Mouse (Mus musculus): ENCODE results near the gene Zfp92. TPM values are rescaled to one million over a fixed set of nuclear protein-coding genes. Genes with fewer than 3 reads are reported as not detected.

The Zfp92 gene
- total and polyA plus RNA-seq, 2 experiments from 2014 or later = 2.1 to 5.5 TPM

- H3K36me3 ChIP-seq (ENCODE audit: insufficient read depth, low read length) = no peaks in the 10 kb centered on the region
- H3K9me3 ChIP-seq (ENCODE audit: low read length) = no peaks in the 10 kb centered on the region
- H3K9ac ChIP-seq (replicated peaks; ENCODE audit: low read length, poor library complexity, severe bottlenecking) = no peak overlapping the region
- no peak for ATAC-seq (ENCODE audit: low FRiP score)
- H3K27ac ChIP-seq (ENCODE audit: low read depth, low read length) = no peak overlapping the region
- no peak overlapping the region for H3K4me3 ChIP-seq (ENCODE audit: low read depth, low read length)
- no peak for DNase-seq (ENCODE audit: low spot score)
- H3K27me3 ChIP-seq (ENCODE audit: insufficient read depth, low read length) = no peaks in the 10 kb centered on the region
- WGBS = 79% methylated on average over 3 of the region's 3 CpGs
- TF ChIP-seq CTCF (IDR thresholded peaks at IDR 0.05) = no peak
- no peak overlapping the region for H3K4me2 ChIP-seq (ENCODE audit: low read depth, low read length, poor library complexity, severe bottlenecking)
- H3K4me1 ChIP-seq (ENCODE audit: insufficient read depth, low read length) = no peaks in the 10 kb centered on the region
Observed at GRCm38 (mm10) chrX:73468330-73468729, 57.4 kb downstream of the Zfp92 start.

DNA sequence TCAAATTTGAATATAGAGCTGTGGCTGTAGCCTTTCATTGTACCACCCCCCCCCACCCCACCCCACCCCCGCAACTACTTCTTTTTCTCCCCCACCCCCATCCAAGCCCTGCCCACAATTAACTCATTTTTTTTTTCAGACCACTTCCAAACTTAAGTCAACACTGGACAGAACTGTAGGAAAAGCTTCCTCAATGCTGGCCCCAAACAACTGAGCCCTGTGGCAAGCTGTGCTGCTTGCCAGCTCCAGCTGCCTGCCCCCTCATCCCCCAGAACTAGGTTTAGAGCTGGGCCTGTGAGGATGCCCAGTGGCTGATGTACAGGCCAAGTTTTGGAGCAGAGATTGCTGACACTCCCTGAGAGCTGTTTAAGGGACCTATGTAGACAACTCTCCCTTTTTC is 57.9 kb downstream of the Zfp92 start:
- DNase-seq (ENCODE audit: low spot score) (no peak), ATAC-seq (ENCODE audit: low FRiP score) (no peak)
- no peaks in the 10 kb centered on the region for H3K4me1 ChIP-seq (ENCODE audit: insufficient read depth, low read length)
- no peak overlapping the region for H3K4me3 ChIP-seq (ENCODE audit: low read depth, low read length)
- H3K4me2 ChIP-seq (ENCODE audit: low read depth, low read length, poor library complexity, severe bottlenecking) = no peak overlapping the region
- 38% methylated on average over 1 of the region's 1 CpGs for WGBS
- no peak overlapping the region for H3K27ac ChIP-seq (ENCODE audit: low read depth, low read length)
- TF ChIP-seq CTCF (IDR thresholded peaks at IDR 0.05) = no peak
- no peaks in the 10 kb centered on the region for H3K9me3 ChIP-seq (ENCODE audit: low read length)
- no peaks in the 10 kb centered on the region for H3K36me3 ChIP-seq (ENCODE audit: insufficient read depth, low read length)
- H3K9ac ChIP-seq (replicated peaks; ENCODE audit: low read length, poor library complexity, severe bottlenecking) = no peak overlapping the region
- H3K27me3 ChIP-seq (ENCODE audit: insufficient read depth, low read length) = no peaks in the 10 kb centered on the region

GRCm38 (mm10) chrX:73471764-73472163 is 60.9 kb downstream of the Zfp92 start:
- Histone ChIP-seq H3K4me3 (ENCODE audit: low read depth, low read length) (no peak overlapping the region), H3K9me3 (ENCODE audit: low read length) (no peaks in the 10 kb centered on the region), H3K4me2 (ENCODE audit: low read depth, low read length, poor library complexity, severe bottlenecking) (no peak overlapping the region), H3K9ac (replicated peaks; ENCODE audit: low read length, poor library complexity, severe bottlenecking) (no peak overlapping the region), H3K27ac (ENCODE audit: low read depth, low read length) (no peak overlapping the region), H3K36me3 (ENCODE audit: insufficient read depth, low read length) (no peaks in the 10 kb centered on the region), H3K4me1 (ENCODE audit: insufficient read depth, low read length) (no peaks in the 10 kb centered on the region), H3K27me3 (ENCODE audit: insufficient read depth, low read length) (no peaks in the 10 kb centered on the region)
- no peak for DNase-seq (ENCODE audit: low spot score)
- no peak for TF ChIP-seq CTCF (IDR thresholded peaks at IDR 0.05)
- WGBS = 89% methylated on average over 3 of the region's 3 CpGs
- no peak for ATAC-seq (ENCODE audit: low FRiP score)

GRCm38 (mm10) chrX:73474340-73475165 is 63.7 kb downstream of the Zfp92 start:
- TF ChIP-seq CTCF (IDR thresholded peaks at IDR 0.05) = no peak
- H3K27ac ChIP-seq (ENCODE audit: low read depth, low read length) = no peak overlapping the region
- no peaks in the 10 kb centered on the region for H3K9me3 ChIP-seq (ENCODE audit: low read length)
- no peak overlapping the region for H3K4me2 ChIP-seq (ENCODE audit: low read depth, low read length, poor library complexity, severe bottlenecking)
- H3K4me3 ChIP-seq (ENCODE audit: low read depth, low read length) = no peak overlapping the region
- H3K9ac ChIP-seq (replicated peaks; ENCODE audit: low read length, poor library complexity, severe bottlenecking) = no peak overlapping the region
- WGBS = 61% methylated on average over 12 of the region's 12 CpGs
- DNase-seq (ENCODE audit: low spot score) (no peak), ATAC-seq (ENCODE audit: low FRiP score) (no peak)
- H3K27me3 ChIP-seq (ENCODE audit: insufficient read depth, low read length) = no peaks in the 10 kb centered on the region
- no peaks in the 10 kb centered on the region for H3K4me1 ChIP-seq (ENCODE audit: insufficient read depth, low read length)
- H3K36me3 ChIP-seq (ENCODE audit: insufficient read depth, low read length) = no peaks in the 10 kb centered on the region

DNA sequence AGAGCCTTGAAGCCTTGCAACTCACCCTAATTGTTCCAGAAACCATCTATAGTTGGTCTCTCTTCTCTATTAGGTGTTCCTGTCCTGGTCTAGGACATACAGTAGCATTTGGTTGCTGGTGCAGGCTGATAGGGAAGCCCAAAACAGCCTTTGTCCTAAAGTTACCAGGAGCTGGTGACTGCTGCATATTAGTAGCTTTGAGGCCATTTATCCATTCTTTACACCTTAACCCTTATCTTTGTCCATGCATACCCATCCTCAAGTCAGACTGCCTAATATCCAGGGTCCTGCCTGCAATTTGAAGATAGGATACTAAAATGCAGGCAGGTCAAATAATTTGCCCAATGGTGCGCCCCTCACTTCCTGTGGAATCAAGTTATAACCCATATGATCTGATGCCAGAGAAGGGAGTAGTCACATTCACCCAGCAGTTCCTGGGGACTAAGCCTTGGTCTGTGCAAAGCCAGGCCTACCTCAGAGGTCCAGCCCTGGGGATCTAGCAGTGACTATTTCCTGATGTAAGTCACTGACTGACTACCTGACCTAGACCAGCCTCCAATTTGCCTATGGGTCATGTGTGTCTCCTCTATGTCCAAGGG is 64.9 kb downstream of the Zfp92 start:
- no peaks in the 10 kb centered on the region for H3K4me1 ChIP-seq (ENCODE audit: insufficient read depth, low read length)
- no peak overlapping the region for H3K4me3 ChIP-seq (ENCODE audit: low read depth, low read length)
- no peak overlapping the region for H3K9ac ChIP-seq (replicated peaks; ENCODE audit: low read length, poor library complexity, severe bottlenecking)
- DNase-seq (ENCODE audit: low spot score) (no peak), ATAC-seq (ENCODE audit: low FRiP score) (no peak)
- no peaks in the 10 kb centered on the region for H3K9me3 ChIP-seq (ENCODE audit: low read length)
- H3K27ac ChIP-seq (ENCODE audit: low read depth, low read length) = no peak overlapping the region
- no peaks in the 10 kb centered on the region for H3K27me3 ChIP-seq (ENCODE audit: insufficient read depth, low read length)
- no peak for TF ChIP-seq CTCF (IDR thresholded peaks at IDR 0.05)
- 86% methylated on average over 1 of the region's 1 CpGs for WGBS
- no peaks in the 10 kb centered on the region for H3K36me3 ChIP-seq (ENCODE audit: insufficient read depth, low read length)
- no peak overlapping the region for H3K4me2 ChIP-seq (ENCODE audit: low read depth, low read length, poor library complexity, severe bottlenecking)

- no peak for DNase-seq (ENCODE audit: low spot score)
- no peaks in the 10 kb centered on the region for H3K4me1 ChIP-seq (ENCODE audit: insufficient read depth, low read length)
- H3K9me3 ChIP-seq (ENCODE audit: low read length) = no peaks in the 10 kb centered on the region
- no peak overlapping the region for H3K4me2 ChIP-seq (ENCODE audit: low read depth, low read length, poor library complexity, severe bottlenecking)
- no peaks in the 10 kb centered on the region for H3K36me3 ChIP-seq (ENCODE audit: insufficient read depth, low read length)
- H3K27ac ChIP-seq (ENCODE audit: low read depth, low read length) = no peak overlapping the region
- TF ChIP-seq CTCF (IDR thresholded peaks at IDR 0.05) = no peak
- H3K9ac ChIP-seq (replicated peaks; ENCODE audit: low read length, poor library complexity, severe bottlenecking) = no peak overlapping the region
- 90% methylated on average over 2 of the region's 2 CpGs for WGBS
- no peak for ATAC-seq (ENCODE audit: low FRiP score)
- no peaks in the 10 kb centered on the region for H3K27me3 ChIP-seq (ENCODE audit: insufficient read depth, low read length)
- H3K4me3 ChIP-seq (ENCODE audit: low read depth, low read length) = no peak overlapping the region
Observed at GRCm38 (mm10) chrX:73476621-73477020, 65.7 kb downstream of the Zfp92 start.
